Mouse (Mus musculus) fibroblast of lung, adult 2 months (primary cell): ENCODE measurements at regions not wholly inside any gene's neighbourhood (a gene's known extent, or its start where the extent isn't known, plus 50 kb on each side); places are given as distances from the start of the nearest gene placed in this dataset.

ENCODE experiments used
- DNase-seq: peaks from one replicate; pipeline ENCODE4 v3.0.0-alpha.2; 2011; ENCODE audit warnings: low read depth

DNA sequence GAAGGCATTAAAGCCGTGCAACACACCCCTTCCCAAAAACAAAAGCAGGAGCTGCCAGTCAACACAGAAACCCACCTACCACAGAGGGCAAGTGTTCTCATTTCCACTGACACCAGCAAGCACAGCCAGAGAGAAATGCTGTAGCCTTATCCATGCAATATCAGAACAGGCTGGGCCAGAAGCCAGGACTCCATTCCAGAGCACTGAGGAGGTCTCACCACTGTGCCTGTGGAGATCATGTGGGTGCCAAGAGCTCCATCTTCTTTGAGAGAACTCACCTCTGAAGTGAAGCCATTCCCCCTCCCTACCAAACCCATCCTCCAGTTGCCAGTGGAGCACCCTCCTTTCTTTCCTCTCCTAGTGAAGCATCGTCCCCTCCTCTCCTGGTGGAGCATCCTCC, 270.7 kb upstream of the Hs6st1 start:
- peak; percentile 34 for DNase-seq

DNA sequence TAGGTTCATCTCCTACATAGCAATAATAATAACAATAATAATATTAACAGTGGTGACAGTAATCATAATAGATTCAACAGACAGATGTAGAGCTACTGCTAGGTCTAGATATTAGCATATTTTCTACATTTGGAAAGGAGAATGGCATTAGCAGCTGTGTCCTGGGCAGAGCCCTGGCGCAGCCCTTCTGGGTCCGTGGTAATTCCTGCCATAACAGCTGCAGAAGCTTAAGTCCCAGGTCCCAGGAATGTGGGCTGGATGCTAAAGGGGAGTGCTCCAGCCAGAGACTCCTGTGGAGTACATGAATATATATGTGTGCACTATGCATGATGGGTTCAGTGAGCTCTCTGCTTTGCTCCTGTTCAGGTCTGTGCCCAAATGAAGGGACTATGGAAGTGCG, 262.7 kb upstream of the Hs6st1 start:
- no peak for DNase-seq

DNA sequence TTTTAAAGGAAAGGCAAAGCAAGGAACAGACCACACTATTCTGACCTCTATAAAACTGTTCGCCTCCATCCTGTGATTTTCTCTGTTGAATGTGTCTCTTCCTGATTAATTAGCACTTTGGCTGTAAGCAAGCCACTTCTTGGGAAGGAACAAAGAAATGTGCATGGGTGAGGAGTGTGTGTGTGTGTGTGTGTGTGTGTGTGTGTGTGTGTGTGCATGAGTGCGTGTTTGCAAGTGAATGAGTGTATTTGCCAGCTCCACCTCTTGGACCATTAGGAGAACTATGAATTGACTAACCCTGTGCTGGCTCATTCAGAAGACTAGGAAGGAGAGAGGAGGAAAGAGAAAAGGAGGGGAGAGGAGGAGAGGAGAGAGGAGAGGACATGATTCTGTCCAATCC, 261.9 kb upstream of the Hs6st1 start:
- DNase-seq: no peak

DNA sequence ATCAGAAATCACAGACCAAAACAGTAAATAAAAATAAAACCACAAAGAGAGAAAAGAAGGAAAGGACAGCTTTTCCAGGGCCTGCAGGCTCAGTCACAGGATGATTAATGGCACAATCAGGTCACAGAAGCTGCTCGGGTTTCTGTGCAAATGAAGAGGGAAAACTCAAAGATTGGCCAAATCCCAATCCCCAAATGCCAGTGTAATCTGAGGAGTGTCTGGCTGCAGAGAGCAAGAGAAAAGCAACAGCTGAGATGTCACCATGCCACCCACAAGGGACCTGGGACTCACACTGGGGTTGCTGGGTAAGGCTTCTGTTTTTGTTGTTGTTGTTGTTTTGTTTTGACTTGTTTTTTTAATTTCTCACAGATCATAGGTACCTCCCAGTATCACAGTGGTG, 261.5 kb upstream of the Hs6st1 start:
- DNase-seq: peak; percentile 45

DNA sequence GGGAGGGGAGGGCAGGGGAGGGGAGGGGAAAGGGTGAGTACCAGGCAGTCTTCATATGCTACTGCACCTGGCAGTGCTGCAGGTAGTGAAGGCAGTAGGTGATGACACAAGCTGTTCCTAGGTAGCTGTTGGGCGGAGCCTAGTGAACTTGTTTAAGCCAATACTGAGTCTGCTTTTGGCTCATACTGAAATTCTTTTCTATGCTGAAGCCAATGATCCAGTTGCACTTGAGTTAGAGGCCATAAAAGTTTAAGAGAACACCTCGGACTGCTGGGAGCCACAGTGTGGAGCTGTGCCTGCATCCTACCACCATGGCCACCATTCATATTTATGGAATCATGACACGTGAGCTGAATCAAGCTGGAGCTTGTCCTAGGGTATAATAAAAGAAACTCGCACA, 259.3 kb upstream of the Hs6st1 start:
- no peak for DNase-seq

DNA sequence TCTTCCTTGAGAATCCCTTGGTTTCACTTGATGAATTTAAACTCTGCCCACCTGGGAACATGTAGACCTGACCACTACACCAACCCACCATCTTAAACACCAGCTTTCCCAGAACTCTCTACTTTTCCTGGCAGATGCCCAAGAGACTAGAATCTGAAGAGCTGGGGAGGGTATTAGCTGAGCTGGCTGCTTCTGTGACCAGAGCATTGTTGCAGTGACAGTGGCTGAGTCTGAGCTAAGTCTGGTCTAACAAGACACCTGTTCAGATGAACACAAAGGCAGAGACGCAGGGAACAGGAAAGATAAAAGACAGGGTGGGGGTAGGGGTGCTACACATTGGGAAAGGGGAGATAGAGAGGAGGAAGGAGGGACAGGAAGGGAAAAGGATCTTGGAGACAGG, 258.9 kb upstream of the Hs6st1 start:
- no peak for DNase-seq

DNA sequence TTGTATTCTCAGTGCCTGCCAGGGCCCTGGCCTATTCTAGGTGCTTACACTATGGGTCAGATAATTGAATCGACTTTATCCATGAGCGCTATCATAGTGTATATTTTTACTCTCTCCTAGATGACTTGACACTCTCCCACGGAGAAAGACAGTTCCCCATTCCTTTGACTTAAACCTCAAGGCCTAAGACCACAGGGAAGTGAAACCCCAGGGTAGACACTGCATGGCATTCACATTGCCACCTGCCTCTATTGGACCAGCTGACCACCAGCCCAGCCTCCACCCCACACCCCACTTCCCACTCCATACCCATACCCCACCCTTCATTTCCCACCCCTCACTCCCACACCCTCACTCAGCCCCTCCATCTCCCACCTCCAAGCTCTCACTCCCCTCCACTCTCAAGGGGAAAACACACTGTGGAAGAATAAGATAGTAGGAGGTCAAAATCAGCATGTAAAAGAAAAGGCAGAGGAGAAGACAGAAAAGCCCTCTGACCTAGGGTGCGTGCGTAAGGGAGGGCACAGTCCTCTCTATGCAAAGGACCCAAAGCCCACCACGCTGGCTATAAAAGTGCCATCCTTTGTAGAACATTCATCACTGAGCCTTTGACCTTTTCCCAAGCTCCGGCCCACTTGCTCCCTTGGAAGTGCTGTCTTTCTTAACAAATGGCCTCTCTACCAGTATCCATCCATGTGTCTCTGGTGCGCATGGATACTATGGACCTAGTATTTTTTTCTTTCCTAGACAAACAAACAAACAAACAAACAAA, 257.4 kb upstream of the Hs6st1 start:
- DNase-seq: no peak

DNA sequence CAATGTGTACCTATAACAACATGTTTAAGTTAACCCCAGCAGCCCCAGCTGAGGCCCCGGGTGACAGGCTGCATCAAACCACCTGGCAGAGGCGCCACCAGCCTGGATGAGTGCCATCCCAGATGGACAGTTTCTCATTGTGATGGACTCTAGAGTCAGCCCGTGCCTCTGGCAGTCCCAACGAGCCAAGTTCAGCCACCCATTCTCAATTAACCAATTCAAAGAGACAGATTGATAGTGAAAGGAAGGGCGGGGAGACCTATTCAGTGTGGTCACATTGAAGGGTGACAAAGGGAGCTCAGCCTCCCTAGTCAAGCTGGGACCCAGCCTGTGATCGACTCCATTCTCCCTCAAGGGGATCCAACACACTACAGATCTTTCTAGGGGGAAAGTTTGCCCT, 256.8 kb upstream of the Hs6st1 start:
- DNase-seq: no peak

DNA sequence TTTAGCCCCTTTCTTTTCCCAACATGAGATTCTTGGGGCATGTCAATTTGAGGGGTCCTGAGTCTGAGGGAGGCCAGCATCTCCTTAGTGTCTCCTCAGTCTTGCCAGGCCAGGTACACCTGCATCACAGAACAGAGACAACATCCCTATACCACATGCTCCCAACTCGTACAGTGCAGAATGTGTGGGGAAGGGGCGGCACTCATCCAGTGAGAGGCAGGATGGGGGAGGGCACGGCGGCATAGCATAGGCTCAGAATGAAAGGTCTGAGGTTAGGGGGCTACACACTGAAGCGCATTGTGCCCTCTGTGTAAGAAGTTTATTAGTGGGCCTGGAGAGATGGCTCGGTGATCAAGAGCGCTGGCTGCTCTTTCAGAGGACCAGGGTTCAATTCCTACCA, 256.4 kb upstream of the Hs6st1 start:
- DNase-seq: no peak

DNA sequence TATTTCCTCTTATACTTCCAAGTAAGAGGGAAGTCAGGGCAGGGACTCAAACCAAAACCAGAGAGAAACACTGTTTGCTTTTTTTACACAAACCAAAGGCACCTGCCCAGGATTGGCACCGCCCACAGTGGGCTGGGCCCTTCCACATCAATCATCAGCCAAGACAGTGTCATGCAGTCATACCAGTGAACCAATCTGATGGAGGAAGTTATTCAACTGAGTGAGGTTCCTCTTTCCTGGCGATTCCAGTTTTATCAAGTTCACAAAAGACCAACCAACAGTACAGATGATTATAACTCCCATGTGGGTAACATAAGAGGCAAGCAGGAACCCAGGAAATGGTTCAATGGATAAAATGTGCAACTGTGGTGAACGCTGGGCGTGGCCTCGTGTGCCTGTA, 254.6 kb upstream of the Hs6st1 start:
- DNase-seq: no peak

DNA sequence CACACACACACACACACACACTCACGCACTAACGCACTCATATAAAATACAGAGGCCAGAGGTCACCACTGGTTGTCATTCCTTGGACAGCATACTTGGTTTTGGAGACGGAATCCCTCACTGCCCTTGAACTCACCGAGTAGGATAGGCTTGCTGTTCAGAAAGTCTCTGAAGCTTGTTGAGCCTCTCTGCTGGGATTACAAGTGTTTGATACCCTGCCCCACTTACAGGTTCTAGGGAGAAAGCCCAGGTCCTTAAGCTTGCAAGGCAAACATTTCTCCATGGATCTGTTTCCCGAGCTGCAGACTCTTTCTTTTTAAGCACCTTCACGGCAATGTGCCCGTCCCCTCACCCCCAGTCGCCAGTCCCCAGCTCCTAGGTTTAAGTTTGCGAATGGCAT, 254.0 kb upstream of the Hs6st1 start:
- DNase-seq: no peak

DNA sequence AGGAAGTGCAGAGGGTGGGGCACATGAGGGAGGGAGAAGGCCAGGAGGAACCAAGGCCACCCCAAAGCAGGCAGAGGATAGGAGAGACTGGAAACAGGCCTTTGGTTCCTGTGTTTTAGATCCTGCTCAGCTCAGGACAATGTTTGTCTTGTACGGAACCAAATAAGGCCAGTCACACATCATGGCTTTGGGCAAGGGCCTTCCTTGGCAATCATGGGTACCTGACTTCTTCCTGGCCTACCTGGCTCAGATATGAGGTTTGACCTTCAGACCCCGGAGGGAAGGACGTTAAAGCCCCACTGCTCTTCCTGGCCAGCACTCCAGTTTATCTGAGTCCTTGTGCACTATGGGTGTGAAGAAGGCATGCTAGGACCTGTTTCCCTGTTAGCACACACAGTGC, 253.4 kb upstream of the Hs6st1 start:
- DNase-seq: no peak

DNA sequence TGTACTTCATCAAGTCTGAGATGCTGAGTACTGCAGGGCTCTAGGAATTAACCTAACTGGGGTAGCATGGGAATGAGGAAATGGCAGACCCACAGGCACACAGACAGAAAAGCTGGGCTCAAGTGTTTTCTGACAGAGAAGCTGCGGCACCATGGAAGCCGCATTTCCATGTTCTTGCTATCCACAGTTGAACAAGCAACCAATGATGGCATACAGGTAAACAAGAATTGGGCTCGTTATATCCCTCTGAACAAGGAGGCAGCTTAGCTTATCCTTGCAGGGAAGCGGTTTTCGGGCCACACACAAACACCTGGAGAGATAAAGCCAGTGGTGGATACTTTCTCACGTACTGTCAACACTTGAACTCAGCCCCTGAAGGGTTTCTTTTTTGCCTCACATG, 246.4 kb upstream of the Hs6st1 start:
- no peak for DNase-seq

DNA sequence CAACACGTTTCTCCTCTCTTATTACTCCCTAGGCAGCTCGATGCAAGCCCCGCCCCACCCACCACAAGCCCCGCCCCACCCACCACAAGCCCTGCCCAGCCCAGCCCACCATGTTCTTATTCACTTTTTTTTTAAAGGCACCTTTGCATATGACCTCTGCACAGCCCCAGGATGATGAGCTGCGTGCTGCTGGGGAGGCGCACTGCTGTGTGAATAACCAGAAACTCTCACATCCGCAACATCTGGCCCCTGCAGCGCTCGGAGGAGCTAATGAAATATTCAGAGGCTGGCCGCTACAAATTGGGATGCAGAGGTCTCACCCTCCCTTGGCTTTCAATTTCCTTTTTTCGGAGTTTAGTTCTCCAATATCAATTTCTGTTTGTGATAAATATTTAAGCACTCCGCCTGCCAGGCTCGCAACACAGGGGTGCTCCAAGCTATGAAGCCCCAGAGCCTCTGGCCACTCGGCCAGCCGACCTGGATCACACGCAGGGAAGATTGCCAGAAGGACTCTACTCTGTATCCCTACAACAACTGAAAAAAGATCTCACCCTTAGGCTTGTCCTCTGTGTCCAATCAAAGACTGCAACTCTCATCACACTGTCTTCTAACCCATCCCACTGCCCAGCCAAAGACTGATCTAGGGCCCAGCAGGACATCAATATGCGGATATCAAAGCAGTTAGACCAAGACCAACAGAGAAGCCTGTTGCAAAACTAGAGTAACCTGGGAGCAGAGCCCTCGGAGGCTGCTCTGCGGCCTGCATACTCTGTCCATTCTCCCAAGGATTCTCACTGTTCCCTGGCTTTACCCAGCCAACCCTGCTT, 245.6 kb upstream of the Hs6st1 start:
- DNase-seq: no peak

DNA sequence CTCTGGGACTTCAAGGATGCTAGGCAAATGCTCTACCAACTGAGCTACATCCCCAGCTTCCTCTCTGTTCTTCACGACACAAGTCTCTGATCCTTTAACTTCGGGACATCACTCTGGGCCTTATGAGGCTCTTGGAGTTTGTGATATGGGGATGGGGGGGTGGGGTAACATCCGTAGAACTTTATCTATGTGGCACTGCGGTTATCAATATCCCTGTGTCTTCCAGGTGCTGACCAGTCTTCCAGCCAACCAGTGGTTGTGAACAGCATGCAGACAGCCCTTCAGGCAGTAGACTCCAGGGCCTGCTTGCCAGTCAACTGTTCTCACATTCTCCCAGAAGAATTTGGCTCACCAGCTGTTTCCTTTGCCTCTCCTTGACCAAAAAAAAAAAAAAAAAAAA, 244.7 kb upstream of the Hs6st1 start:
- no peak for DNase-seq

DNA sequence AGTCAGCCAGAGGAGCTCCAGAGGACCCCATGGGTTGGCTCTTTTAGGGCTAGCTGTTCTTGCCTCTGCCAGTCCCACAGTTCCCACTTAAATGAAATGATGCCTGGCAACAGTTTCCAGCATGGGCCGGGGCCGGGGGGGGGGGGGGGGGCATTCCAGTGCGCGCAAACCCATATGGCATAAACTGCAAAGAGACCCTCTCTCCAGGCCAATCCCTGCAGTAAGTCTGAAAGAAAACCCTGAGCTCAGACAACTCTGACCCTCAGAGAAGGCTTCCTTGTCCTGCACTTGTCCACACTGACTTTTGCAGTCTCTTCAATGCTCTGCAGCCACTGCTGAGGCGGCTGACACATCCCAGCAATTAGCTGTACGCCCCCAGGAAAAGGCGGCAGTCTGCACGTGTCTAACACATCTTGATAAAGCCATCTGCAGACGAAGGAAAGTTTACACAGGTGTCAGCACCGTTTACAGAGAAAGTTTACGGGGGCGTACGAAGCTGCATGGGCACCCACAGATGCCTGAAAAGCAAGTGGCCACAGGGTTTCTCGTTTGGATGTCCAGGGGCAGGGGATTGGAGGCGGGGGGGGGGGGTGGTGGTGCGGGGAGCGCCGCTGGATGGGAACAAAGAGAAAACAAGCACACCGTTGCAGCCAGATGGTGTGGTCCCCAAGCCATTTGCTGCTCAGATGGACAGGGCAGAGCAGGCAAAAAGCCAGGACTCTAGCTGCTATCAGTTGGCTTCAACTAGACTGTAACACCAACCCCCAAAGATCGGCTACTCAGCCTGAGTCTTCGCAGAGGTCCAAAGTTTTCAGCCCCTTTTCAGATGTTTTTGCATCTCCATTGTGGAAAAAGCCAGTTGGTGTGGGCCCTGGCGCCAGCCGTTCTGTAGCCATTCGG, 244.0 kb upstream of the Hs6st1 start:
- no peak for DNase-seq

DNA sequence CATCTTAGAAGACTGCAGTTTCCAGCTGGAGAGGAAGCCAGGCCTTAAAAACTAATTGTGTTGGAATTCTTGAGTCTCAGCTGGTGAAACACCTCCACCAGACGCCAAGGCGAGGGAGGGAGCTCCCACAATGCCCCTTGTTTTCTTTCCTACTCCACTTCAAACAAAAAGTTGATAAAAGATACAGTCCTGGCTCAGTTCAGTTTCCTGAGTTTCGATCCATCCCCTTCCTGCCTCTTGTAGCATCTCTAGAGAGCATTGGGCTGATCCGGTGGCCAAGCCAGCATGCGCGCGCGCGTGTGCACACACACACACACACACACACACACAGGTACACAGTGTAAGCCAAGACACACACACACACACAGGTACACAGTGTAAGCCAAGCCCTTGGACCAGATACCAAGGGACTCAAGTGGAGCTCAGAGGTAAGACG, 242.7 kb upstream of the Hs6st1 start:
- DNase-seq: no peak

DNA sequence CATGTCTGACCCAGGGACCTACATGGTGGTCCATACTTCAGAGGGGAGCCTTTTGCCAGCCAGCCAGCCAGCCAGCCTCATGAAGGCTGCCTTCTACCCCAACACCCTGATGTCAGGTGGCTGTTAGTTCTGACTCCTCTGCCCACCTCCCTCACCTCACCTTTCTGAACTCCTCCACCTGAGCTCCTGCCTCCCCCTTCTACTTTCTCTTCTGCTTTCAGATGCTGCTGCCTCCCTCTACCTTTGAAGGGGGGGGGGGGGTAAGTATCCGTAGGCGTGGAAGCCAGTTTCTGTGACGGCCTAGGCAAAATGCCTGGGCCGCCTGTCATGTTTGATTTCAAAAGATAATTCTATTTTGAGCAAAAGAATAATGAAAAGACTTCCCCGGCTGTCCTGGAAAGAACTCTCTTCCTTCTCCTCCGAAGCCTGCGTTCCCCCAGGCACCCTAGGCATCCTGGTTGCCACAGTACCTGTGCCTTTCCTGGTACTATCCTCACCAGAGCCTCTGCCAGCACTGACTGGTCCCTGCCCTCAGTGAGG, 241.6 kb upstream of the Hs6st1 start:
- DNase-seq: no peak

DNA sequence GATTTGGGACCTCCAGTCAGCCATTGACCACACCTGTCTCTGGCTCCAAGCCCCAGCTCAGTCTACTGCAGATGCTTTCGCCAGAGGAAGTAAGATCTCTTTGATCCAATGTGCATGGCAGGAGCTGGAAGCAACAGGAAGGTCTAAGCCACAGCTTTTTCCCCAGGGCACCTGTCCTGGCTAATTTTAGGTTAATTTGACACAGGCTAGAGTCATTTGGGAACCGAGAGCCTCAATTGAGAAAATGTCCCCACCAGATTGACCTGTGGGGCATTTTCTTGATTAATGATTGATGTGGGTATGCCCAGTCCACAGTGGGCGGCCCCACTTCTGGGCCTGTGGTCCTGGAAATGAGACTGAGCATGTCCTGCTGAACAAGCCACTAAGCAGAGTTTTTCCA, 240.7 kb upstream of the Hs6st1 start:
- no peak for DNase-seq

DNA sequence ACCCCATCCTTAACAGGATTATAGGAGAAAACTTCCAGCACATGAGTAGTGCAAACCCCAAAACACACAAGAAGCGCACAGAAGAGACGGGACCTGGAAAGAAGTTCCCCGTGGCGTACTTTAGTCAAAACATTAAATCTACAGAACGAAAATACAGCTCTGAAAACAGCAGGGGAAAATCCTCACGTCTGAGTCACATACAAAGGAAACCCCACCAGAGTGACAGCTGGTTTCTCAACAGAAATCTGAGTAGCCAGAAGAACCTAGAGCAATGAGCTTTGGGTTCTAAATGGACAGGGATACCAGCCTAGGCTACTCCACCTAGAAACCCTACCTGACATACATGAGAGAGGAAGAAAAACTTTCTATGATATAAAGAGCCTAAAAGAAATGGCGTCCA, 234.0 kb upstream of the Hs6st1 start:
- no peak for DNase-seq

DNA sequence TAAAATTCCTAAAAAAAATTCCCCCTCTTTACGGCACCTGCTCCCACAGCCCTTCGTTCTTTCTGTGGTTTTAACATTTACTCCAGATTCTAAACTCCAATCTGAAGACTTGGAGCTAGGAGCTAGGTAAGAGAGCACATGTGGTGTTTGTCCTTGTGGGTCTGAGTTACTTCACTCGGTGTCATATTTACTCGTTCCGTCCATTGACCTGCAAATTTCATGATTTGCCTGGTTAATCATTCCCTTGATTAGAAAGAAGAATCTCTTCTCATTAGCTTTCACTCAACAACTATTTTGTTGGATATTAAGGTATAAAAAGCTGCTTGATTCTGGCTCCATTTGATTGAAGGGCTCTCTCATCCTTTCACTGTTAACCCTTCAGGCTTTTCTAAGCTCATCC, 231.6 kb upstream of the Hs6st1 start:
- DNase-seq: no peak

DNA sequence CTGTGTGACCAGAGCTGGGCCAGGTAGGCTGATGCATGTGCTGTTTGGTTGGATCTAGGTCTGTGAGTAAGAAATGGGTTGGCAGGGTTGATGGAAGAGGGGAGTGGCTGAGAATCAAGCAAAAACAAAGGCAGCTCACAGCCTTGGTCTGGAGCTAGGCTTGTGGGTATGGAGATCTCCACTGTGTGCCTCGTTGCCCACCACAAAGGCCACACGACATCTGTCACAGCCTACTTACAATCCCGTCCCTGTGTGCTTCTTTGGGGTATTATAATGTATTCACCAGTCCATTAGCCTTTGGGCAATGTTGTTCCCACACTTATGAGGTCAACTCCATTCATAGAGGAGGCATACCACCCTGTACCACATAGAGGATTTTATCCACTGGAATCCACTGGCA, 229.6 kb upstream of the Hs6st1 start:
- no peak for DNase-seq
